Mouse (Mus musculus): ENCODE results near the gene Cers6. TPM values are rescaled to one million over a fixed set of nuclear protein-coding genes. Genes with fewer than 3 reads are reported as not detected.

Cers6 gene
- polyA plus RNA-seq, 1 experiment = 3.5 TPM

- H3K4me1 ChIP-seq (ENCODE audit: control insufficient read depth, insufficient read depth, insufficient read length) = no peaks in the 10 kb centered on the region
- no peak overlapping the region for H3K27ac ChIP-seq (ENCODE audit: insufficient read depth, low read length)
- no peaks in the 10 kb centered on the region for H3K27me3 ChIP-seq (ENCODE audit: control insufficient read depth, insufficient read depth, low read length)
- no peaks in the 10 kb centered on the region for H3K36me3 ChIP-seq (ENCODE audit: control insufficient read depth, insufficient read depth, low read length)
- no peak overlapping the region for H3K4me3 ChIP-seq (ENCODE audit: extremely low read depth, insufficient read depth, insufficient read length)
- WGBS = 90% methylated on average over 5 of the region's 5 CpGs
- DNase-seq (ENCODE audit: low read depth in 1 of 2, low spot score in 2 of 2) = no peak
- TF ChIP-seq POLR2A (IDR thresholded peaks at IDR 0.05; ENCODE audit: low read depth, low read length) (no peak), CTCF (IDR thresholded peaks at IDR 0.05; ENCODE audit: extremely low read depth, insufficient read depth, insufficient read length, insufficient replicate concordance) (no peak)
Observed at GRCm38 (mm10) chr2:68889661-68890170, 28.5 kb downstream of the Cers6 start.

DNA sequence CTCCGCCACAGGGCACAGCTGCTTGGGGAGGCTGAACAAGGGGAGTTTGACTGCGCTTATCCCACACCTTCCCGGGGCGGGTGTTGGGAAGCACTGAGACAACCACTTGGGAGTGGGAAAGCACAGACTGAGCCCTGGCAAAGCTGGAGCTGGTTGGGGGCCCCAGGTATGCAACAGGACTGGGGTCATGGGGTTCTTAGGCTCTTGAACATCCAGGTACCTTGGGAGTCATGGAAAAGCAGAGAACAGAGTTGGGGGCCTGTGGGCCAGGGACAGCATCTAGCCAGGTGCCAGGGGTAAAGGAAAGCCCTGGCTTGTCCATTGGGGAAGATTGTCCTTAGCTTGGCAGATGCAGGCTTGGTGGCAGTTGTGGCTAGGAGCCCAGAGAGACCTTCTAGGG, 31.2 kb downstream of the Cers6 start:
- DNase-seq (ENCODE audit: low read depth in 1 of 2, low spot score in 2 of 2) = no peak
- Histone ChIP-seq H3K4me3 (ENCODE audit: extremely low read depth, insufficient read depth, insufficient read length) (no peak overlapping the region), H3K36me3 (ENCODE audit: control insufficient read depth, insufficient read depth, low read length) (no peaks in the 10 kb centered on the region), H3K27me3 (ENCODE audit: control insufficient read depth, insufficient read depth, low read length) (no peaks in the 10 kb centered on the region), H3K4me1 (ENCODE audit: control insufficient read depth, insufficient read depth, insufficient read length) (no peaks in the 10 kb centered on the region), H3K27ac (ENCODE audit: insufficient read depth, low read length) (no peak overlapping the region)
- TF ChIP-seq CTCF (IDR thresholded peaks at IDR 0.05; ENCODE audit: extremely low read depth, insufficient read depth, insufficient read length, insufficient replicate concordance) = no peak
- TF ChIP-seq POLR2A (IDR thresholded peaks at IDR 0.05; ENCODE audit: low read depth, low read length) = no peak
- WGBS = 94% methylated on average over 4 of the region's 4 CpGs

- WGBS = 94% methylated on average over 10 of the region's 10 CpGs
- no peak for DNase-seq (ENCODE audit: low read depth in 1 of 2, low spot score in 2 of 2)
- Histone ChIP-seq H3K36me3 (ENCODE audit: control insufficient read depth, insufficient read depth, low read length) (no peaks in the 10 kb centered on the region), H3K4me3 (ENCODE audit: extremely low read depth, insufficient read depth, insufficient read length) (no peak overlapping the region), H3K4me1 (ENCODE audit: control insufficient read depth, insufficient read depth, insufficient read length) (no peaks in the 10 kb centered on the region), H3K27ac (ENCODE audit: insufficient read depth, low read length) (no peak overlapping the region), H3K27me3 (ENCODE audit: control insufficient read depth, insufficient read depth, low read length) (no peaks in the 10 kb centered on the region)
- TF ChIP-seq POLR2A (IDR thresholded peaks at IDR 0.05; ENCODE audit: low read depth, low read length) (no peak), CTCF (IDR thresholded peaks at IDR 0.05; ENCODE audit: extremely low read depth, insufficient read depth, insufficient read length, insufficient replicate concordance) (no peak)
Observed at GRCm38 (mm10) chr2:68895044-68895764, 34.0 kb downstream of the Cers6 start.

DNA sequence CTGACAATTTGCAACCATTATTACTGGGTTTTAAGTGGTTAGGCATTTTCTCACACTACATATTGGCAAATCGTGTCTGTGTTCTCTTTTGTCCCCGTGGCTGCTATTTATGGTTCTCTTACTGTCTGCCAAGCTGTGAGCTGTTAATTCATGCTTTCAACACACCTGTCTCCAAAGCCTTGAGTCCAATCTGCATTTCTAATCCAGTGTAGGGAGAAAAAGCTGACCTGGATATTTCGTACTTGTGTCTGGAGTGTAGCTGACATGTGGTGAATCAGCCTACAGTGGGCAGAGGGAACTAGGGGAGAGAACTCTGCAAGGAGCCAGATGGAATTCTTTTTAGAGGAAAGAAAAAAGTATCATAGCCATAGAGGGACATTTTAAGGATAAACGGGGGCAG, 35.0 kb downstream of the Cers6 start:
- no peak for DNase-seq (ENCODE audit: low read depth in 1 of 2, low spot score in 2 of 2)
- WGBS = 73% methylated on average over 4 of the region's 4 CpGs

DNA sequence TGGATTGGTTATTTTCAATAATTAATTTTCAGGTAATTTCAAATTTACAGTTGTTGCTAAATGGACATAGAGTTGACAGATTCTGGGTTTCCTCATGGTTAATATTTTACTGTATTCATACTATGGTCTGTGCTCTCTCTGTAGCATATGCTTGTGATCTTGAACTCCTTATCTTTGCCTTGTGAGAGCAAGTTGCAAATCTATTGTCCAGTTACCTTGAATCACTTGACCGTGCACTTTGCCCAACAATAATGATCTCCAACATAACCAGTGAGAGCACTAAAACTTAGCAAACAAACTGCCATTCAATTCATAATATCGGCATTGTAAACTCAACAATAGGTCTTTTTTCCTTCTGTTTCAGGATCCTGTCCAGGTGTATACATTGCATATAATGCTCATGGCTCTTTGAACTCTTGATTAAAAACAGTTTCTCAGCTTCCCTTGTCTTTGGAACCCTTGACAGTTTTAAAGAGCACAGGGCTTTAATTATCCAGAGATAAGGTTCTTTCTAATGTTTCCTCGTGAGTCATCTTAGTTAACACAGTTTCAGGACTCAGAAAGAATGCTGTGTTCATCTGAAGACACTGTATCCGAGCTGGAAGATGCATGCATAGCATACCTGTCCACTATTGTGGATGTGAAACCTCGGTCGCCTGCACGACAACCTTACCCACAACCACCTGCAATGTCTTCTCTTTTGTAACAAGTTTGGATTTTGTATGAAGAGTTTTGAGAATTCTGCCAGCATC, 38.7 kb downstream of the Cers6 start:
- no peak overlapping the region for H3K4me3 ChIP-seq (ENCODE audit: extremely low read depth, insufficient read depth, insufficient read length)
- WGBS = 81% methylated on average over 7 of the region's 7 CpGs
- TF ChIP-seq POLR2A (IDR thresholded peaks at IDR 0.05; ENCODE audit: low read depth, low read length) (no peak), CTCF (IDR thresholded peaks at IDR 0.05; ENCODE audit: extremely low read depth, insufficient read depth, insufficient read length, insufficient replicate concordance) (no peak)
- H3K4me1 ChIP-seq (ENCODE audit: control insufficient read depth, insufficient read depth, insufficient read length) = no peaks in the 10 kb centered on the region
- H3K36me3 ChIP-seq (ENCODE audit: control insufficient read depth, insufficient read depth, low read length) = no peaks in the 10 kb centered on the region
- no peak overlapping the region for H3K27ac ChIP-seq (ENCODE audit: insufficient read depth, low read length)
- no peaks in the 10 kb centered on the region for H3K27me3 ChIP-seq (ENCODE audit: control insufficient read depth, insufficient read depth, low read length)
- DNase-seq (ENCODE audit: low read depth in 1 of 2, low spot score in 2 of 2) = no peak

More for the DNA sequence above, 35.0 kb downstream of the Cers6 start:
- TF ChIP-seq POLR2A (IDR thresholded peaks at IDR 0.05; ENCODE audit: low read depth, low read length) (no peak), CTCF (IDR thresholded peaks at IDR 0.05; ENCODE audit: extremely low read depth, insufficient read depth, insufficient read length, insufficient replicate concordance) (no peak)
- no peaks in the 10 kb centered on the region for H3K27me3 ChIP-seq (ENCODE audit: control insufficient read depth, insufficient read depth, low read length)
- H3K36me3 ChIP-seq (ENCODE audit: control insufficient read depth, insufficient read depth, low read length) = no peaks in the 10 kb centered on the region
- H3K4me1 ChIP-seq (ENCODE audit: control insufficient read depth, insufficient read depth, insufficient read length) = no peaks in the 10 kb centered on the region
- no peak overlapping the region for H3K4me3 ChIP-seq (ENCODE audit: extremely low read depth, insufficient read depth, insufficient read length)
- no peak overlapping the region for H3K27ac ChIP-seq (ENCODE audit: insufficient read depth, low read length)

- H3K27me3 ChIP-seq (ENCODE audit: control insufficient read depth, insufficient read depth, low read length) = no peaks in the 10 kb centered on the region
- WGBS = 51% methylated on average over 9 of the region's 9 CpGs
- TF ChIP-seq POLR2A (IDR thresholded peaks at IDR 0.05; ENCODE audit: low read depth, low read length) = no peak
- no peak for TF ChIP-seq CTCF (IDR thresholded peaks at IDR 0.05; ENCODE audit: extremely low read depth, insufficient read depth, insufficient read length, insufficient replicate concordance)
- no peak overlapping the region for H3K4me3 ChIP-seq (ENCODE audit: extremely low read depth, insufficient read depth, insufficient read length)
- H3K27ac ChIP-seq (ENCODE audit: insufficient read depth, low read length) = no peak overlapping the region
- DNase-seq (ENCODE audit: low read depth in 1 of 2, low spot score in 2 of 2) = no peak
- no peaks in the 10 kb centered on the region for H3K36me3 ChIP-seq (ENCODE audit: control insufficient read depth, insufficient read depth, low read length)
- H3K4me1 ChIP-seq (ENCODE audit: control insufficient read depth, insufficient read depth, insufficient read length) = no peaks in the 10 kb centered on the region
Observed at GRCm38 (mm10) chr2:68900640-68901378, 39.6 kb downstream of the Cers6 start.
